Mouse (Mus musculus): ENCODE results near the gene Acvr2a. TPM values are rescaled to one million over a fixed set of nuclear protein-coding genes. Genes with fewer than 3 reads are reported as not detected.

Acvr2a gene
- 1 to 10 TPM in 1 of 2 experiments, under 1 TPM in 1; 1.00 to 1.8 TPM for total RNA-seq (2023)

GRCm38 (mm10) chr2:48813371-48814222 is at the start of gene Acvr2a:
Acvr2a (plus strand) TSS chr2:48814109.

GRCm38 (mm10) chr2:48948841-48949584 is 135.1 kb downstream of the Acvr2a start, which contains the start of gene Mbd5:
Mbd5 (plus strand) TSS chr2:48949508.

GRCm38 (mm10) chr2:48950252-48950315 is 136.2 kb downstream of the Acvr2a start, which contains the start of gene Orc4:
Orc4 (minus strand) TSS chr2:48950277.

Other genes starting within 250 kb of the Acvr2a start
- 10 to 100 TPM; 40.1 to 50.9 TPM for gene Mbd5, start 135.4 kb downstream of the Acvr2a start, total RNA-seq (2023)
- 10 to 100 TPM; 40.5 to 48.6 TPM for gene Orc4, start 136.2 kb downstream of the Acvr2a start, total RNA-seq (2023)

All from neutrophil, adult 59 days (primary cell).